Mouse (Mus musculus): Measurements from ENCODE around the gene S100a11.

DNA sequence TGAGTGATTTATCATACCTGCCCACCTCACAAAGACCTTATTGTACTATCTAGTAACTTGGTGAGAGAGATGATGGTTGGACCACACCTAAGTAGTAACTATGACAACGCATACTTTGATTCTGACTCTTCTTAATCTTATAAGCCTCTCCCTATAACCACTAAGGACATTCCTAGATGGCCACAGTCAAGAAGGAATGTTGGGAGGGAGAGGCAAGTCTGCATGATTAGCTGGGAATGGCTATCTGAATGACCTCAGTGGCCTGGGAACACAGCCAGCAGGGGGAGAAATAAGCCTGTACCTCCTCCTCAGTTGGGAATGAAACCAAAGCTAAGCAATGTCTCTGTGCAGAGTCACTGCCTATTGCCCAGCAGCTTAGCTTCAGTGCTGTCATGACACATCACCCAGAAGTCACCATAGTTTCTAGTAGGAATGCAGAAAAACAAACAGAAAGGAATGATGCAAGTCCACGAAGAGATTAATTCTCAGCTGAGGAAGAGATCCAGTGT is 16.8 kb downstream of the S100a11 start:
- TF ChIP-seq POLR2A (IDR thresholded peaks at IDR 0.05; ENCODE audit: borderline replicate concordance, insufficient read depth, low read length) (no peak), CTCF (IDR thresholded peaks at IDR 0.05; ENCODE audit: borderline replicate concordance, insufficient read depth, low read depth, low read length) (no peak)
